Mouse (Mus musculus): Measurements from ENCODE around the gene Spindoc.

DNA sequence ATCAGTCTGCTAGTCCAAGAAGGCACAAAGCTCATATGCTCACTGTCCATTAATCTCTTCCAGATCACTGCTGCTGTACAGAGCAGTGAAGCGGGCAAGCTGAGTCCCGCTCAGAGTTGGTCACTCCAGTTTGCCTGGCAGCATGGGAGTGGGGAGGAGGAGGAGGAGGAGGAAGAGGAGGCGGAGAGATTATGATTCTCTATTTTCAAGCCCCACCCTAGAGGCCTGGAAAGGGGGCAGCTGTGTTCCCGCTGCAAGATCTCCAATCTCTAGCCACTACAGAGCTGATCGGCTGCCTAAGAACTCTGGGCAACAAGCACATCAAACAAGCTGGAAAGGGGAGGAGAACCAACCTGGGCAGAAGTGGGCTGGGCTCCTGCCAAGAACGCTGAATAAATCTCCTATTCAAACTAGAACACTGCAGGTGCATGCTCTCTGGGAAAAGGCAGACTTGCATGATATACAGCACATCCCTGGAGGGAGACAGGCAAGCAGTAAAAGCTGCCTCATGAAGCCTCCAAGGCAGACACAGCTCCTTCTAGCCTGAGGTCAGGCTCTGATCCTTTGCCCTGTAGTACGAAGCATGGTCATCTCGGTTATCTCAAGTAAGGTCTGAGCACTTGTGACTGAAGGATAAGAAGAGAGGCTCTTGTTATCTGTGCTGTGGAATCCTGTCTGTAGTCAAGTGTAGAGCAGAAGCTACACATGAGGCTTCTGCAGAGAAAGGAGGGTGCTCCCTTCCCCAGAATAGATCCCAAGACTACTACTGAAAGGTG, 74.6 kb downstream of the Spindoc start:
- no peak for TF ChIP-seq CTCF (IDR thresholded peaks at IDR 0.05; ENCODE audit: low read depth)
- TF ChIP-seq EP300 (optimal IDR thresholded peaks at IDR 0.05), result peak; percentile 43

Data from stomach, postnatal 0 days (tissue).